Mouse (Mus musculus) kidney, postnatal 4 days (tissue): ENCODE data around the gene Slc35f1.

Experiments
- DNase-seq, 2 experiments: peaks; one replicate each; pipeline ENCODE4 v3.0.0; 2021; ENCODE audit warnings: mixed read lengths in 2 of 2

Gene Slc35f1

GRCm38 (mm10) chr10:52934615-52935014, 244.3 kb downstream of the Slc35f1 start:
- no peak for DNase-seq

- DNase-seq = no peak
These were observed 249.9 kb downstream of the Slc35f1 start for GRCm38 (mm10) chr10:52940111-52940830.

- DNase-seq = no peak
These were observed 250.5 kb downstream of the Slc35f1 start for GRCm38 (mm10) chr10:52940831-52941216.

GRCm38 (mm10) chr10:52952581-52952980, 262.2 kb downstream of the Slc35f1 start:
- no peak for DNase-seq

GRCm38 (mm10) chr10:52956728-52957127, 266.4 kb downstream of the Slc35f1 start:
- DNase-seq = no peak

GRCm38 (mm10) chr10:52979251-52979650, 288.9 kb downstream of the Slc35f1 start:
- DNase-seq = no peak

- DNase-seq = no peak
These were observed 292.5 kb downstream of the Slc35f1 start for GRCm38 (mm10) chr10:52982836-52983235.

- DNase-seq = no peak
These were observed 301.9 kb downstream of the Slc35f1 start for GRCm38 (mm10) chr10:52992246-52992645.

- DNase-seq = no peak
These were observed 306.6 kb downstream of the Slc35f1 start for GRCm38 (mm10) chr10:52996886-52997285.

GRCm38 (mm10) chr10:53001136-53001535, 310.8 kb downstream of the Slc35f1 start:
- no peak for DNase-seq

- no peak for DNase-seq
These were observed 316.2 kb downstream of the Slc35f1 start for GRCm38 (mm10) chr10:53006229-53007190.

- DNase-seq = no peak
These were observed 323.5 kb downstream of the Slc35f1 start for GRCm38 (mm10) chr10:53013878-53014277.

GRCm38 (mm10) chr10:53028454-53028853, 338.1 kb downstream of the Slc35f1 start:
- DNase-seq = no peak

GRCm38 (mm10) chr10:53035202-53035601, 344.9 kb downstream of the Slc35f1 start:
- no peak for DNase-seq

- DNase-seq = no peak
These were observed 355.6 kb downstream of the Slc35f1 start for GRCm38 (mm10) chr10:53045931-53046330.

GRCm38 (mm10) chr10:53052521-53052920, 362.2 kb downstream of the Slc35f1 start:
- no peak for DNase-seq

GRCm38 (mm10) chr10:53060745-53061144, 370.4 kb downstream of the Slc35f1 start:
- DNase-seq = no peak

GRCm38 (mm10) chr10:53062741-53063140, 372.4 kb downstream of the Slc35f1 start:
- peak in 1 of 2 experiments; percentile 12 for DNase-seq

- DNase-seq = peak; percentile 42 to 44
These were observed 397.5 kb downstream of the Slc35f1 start for GRCm38 (mm10) chr10:53087811-53088210.

- no peak for DNase-seq
These were observed 401.2 kb downstream of the Slc35f1 start for GRCm38 (mm10) chr10:53091525-53091924.

- no peak for DNase-seq
These were observed 406.1 kb downstream of the Slc35f1 start for GRCm38 (mm10) chr10:53096446-53096845.

GRCm38 (mm10) chr10:53100881-53101280, 410.5 kb downstream of the Slc35f1 start:
- no peak for DNase-seq

- no peak for DNase-seq
These were observed 411.1 kb downstream of the Slc35f1 start for GRCm38 (mm10) chr10:53101412-53101811.

GRCm38 (mm10) chr10:53102423-53102822, 412.1 kb downstream of the Slc35f1 start:
- DNase-seq = no peak
